Mouse (Mus musculus) bone marrow macrophage, adult 2 months (primary cell): ENCODE measurements at regions not wholly inside any gene's neighbourhood (a gene's known extent, or its start where the extent isn't known, plus 50 kb on each side); places are given as distances from the start of the nearest gene placed in this dataset.

ENCODE experiments used
- CTCF ChIP-seq: IDR thresholded peaks from 2 replicates; pipeline ENCODE4 v1.5.1; 2012; ENCODE audit warnings: low read depth, mild to moderate bottlenecking, low read length, moderate library complexity
- POLR2A ChIP-seq: IDR thresholded peaks from 2 replicates; pipeline ENCODE4 v1.6.1; 2012; ENCODE audit warnings: mild to moderate bottlenecking, low read depth, low read length, borderline replicate concordance

- TF ChIP-seq CTCF (no peak), POLR2A (no peak)
Measured at GRCm38 (mm10) chr16:92943901-92944300, 118.0 kb upstream of the Runx1 start.
